Mouse (Mus musculus): ENCODE measurements around the gene Rsph14. TPM values are rescaled to one million over a fixed set of nuclear protein-coding genes. Genes with fewer than 3 reads are reported as not detected.
"Not testable (repeated sequence)": the region's sequence is repeated elsewhere in the genome, so short reads cannot be mapped to it uniquely, and the experiment has no call there.

Rsph14 gene
- total RNA-seq, 2 experiments from 2014 or later = 0.68 to 0.87 TPM

DNA sequence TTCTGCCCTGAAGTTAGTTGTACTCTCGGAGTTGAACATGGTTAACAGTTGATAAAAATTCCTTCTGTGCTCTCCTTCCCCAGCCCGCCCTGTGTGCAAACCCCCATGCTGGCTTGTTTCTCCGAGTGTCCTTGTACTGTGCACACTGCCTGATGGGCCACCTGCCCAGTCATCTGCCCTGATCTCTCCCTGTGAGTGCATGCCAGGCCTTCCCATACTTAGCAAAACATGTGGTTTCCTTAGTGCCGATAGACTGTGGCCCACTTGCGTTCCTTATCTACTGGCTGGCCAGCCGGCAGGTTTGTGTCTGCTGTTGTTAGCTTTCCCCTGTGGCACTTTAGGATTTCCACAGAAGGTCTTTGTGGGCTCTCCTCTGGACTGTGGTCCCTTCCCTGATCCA lies 21.7 kb upstream of the Rsph14 start:
- no peak for DNase-seq (ENCODE audit: low spot score in 2 of 2)

GRCm38 (mm10) chr10:75053655-75054054 lies 21.3 kb upstream of the Rsph14 start:
- no peak for DNase-seq (ENCODE audit: low spot score in 2 of 2)

DNA sequence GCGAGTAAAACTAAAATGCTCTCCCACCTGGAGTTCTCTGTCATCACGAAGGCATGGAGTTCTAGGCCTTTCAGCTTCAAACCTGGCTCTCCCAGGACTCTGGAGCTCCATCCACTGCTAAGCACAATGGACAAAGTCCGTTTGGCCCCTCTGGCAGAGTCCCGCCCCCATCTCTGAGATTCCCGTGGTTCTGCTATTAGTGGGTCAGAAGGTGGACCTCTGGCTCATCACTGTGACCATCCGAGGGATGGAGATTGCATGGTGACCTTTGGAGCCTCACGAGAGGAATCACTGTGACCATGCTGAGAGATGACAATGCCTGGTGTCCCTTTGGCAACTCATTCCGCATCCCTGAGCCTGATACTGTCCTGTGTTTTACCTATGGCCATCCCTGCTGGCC lies 20.5 kb upstream of the Rsph14 start:
- no peak for DNase-seq (ENCODE audit: low spot score in 2 of 2)

- DNase-seq (ENCODE audit: low spot score in 2 of 2) = no peak
Observed at GRCm38 (mm10) chr10:75051364-75052074, 19.1 kb upstream of the Rsph14 start.

GRCm38 (mm10) chr10:75048711-75049110 lies 16.3 kb upstream of the Rsph14 start:
- no peak for DNase-seq (ENCODE audit: low spot score in 2 of 2)

DNA sequence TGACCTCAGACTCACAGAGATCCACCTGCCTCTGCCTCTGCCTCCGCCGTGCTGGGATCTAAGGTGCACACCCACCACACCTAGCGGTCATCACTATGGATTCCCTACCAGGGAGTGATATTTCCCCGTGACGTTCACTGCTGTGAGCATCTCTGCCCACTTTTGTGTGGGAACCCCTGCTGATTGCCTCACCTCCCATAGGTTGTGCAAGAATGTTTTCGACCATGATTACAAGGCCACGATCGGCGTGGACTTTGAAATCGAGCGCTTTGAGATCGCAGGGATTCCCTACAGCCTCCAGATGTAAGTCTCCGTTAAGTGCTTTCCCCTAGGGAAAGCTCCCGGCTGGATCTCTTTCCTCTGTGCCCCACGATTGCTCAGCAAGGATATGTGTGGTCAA lies 13.4 kb upstream of the Rsph14 start:
- DNase-seq (ENCODE audit: low spot score in 2 of 2) = no peak

DNA sequence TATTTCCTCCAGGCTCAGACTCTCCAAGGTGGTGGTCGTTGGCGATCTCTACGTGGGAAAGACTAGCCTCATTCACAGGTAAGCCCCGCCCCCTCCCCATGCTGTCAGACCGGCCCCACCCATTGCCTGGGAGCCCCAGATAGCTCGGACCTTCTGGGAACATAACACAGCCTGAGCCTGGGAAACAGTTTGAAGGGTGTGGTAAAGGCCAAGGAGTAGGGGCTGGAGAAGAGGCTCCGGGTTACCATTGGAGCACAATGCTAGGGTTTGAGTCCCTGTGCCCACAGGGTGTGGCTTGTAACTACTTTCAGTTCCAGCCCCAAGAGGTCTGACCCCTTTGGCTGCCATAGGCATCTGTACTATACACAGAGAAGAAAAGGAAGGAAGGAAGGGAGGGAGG lies 12.1 kb upstream of the Rsph14 start:
- no peak for DNase-seq (ENCODE audit: low spot score in 2 of 2)

GRCm38 (mm10) chr10:75042060-75042459 lies 9.7 kb upstream of the Rsph14 start:
- not testable (repeated sequence) for DNase-seq (ENCODE audit: low spot score in 2 of 2)

GRCm38 (mm10) chr10:75036883-75037379 lies 4.5 kb upstream of the Rsph14 start, which contains the start of gene Rab36:
Gene Rab36, plus strand, starts transcription at chr10:75037058.
- DNase-seq (ENCODE audit: low spot score in 2 of 2) = peak; percentile 90 to 95

GRCm38 (mm10) chr10:75031345-75032114 lies 856 bp downstream of the Rsph14 start:
- no peak for DNase-seq (ENCODE audit: low spot score in 2 of 2)

DNA sequence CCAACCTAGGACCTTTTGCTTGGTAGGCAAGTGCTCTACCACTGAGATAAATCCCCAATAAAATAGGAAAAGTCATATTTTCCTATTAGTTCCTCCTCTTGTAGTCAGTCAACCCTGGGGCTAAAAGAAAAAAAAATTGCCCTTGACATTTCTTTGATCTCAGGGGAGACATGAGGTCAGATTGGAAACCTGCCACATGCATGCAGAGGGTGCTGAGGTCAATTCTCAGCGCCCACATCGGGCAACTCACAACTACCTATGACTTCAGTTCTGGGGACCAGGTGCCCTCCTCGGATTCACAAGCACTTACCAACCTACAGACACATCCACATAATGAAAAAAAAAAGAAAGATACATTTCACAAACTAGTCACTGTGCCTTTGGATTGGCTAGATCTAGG lies 2.2 kb downstream of the Rsph14 start:
- DNase-seq (ENCODE audit: low spot score in 2 of 2) = no peak

GRCm38 (mm10) chr10:75029677-75030076 lies 2.7 kb downstream of the Rsph14 start:
- DNase-seq (ENCODE audit: low spot score in 2 of 2) = no peak

DNA sequence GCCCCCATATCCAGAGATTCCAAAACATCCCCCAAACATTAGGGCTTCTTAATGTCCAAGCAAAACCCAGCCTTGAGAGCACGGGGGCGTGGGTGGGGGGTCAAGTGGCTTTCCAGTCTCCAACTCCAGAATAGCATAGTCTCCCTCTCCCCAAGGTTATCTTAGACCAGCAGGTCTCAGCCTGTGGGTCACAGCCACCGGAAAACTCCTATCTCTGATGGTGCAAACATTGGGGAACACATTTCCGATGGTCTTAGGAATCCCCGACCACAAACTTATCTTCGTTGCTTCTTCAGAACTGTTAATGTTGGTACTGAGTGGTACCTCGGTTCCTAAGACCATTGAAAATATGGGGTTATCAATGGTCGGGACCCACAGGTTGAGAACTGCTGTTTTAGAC lies 3.6 kb downstream of the Rsph14 start:
- DNase-seq (ENCODE audit: low spot score in 2 of 2) = no peak

- DNase-seq (ENCODE audit: low spot score in 2 of 2) = no peak
Observed at GRCm38 (mm10) chr10:75026491-75026890, 5.9 kb downstream of the Rsph14 start.

- DNase-seq (ENCODE audit: low spot score in 2 of 2) = peak; percentile 74 to 88
Observed at GRCm38 (mm10) chr10:75021138-75021537, 11.2 kb downstream of the Rsph14 start.

DNA sequence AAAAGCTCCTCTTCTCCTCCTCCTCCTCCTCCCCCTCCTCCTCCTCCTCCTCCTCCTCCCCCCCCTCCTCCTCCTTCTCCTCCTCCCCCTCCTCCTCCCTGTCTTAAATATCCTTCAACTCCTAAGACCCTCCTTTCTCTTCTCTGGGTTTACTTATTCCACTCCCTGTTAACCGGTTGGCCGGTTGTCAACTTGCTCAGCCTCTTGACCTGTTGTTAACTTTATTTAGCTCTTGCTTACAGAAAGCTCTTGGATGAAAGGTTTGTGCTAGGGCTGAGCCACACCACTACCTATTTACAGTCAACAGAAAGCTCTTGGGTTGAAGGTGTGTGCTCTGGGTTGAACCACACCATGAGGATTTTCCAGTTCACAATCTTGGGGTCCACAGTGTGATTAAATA lies 12.1 kb downstream of the Rsph14 start:
- DNase-seq (ENCODE audit: low spot score in 2 of 2) = no peak

GRCm38 (mm10) chr10:75016481-75016880 lies 15.9 kb downstream of the Rsph14 start:
- DNase-seq (ENCODE audit: low spot score in 2 of 2) = no peak

DNA sequence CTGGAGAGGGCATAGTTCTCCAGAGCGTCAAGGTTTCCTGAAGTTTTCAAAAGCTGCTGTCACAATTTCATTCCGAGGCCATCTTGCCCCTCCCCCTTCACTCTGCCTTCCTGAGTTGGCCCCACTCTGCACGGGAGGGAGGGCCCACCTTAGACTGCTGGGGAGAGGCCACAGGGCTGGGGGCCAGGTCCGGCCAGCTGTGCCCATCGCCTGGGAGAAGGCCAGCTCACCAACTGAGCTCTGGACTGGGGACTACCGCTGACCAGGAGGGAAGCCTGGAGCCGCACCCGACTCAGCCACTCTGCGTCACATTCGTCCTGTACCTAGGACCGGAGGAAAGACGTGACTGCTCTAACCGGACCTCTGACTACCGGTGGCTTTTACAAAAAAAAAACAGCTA lies 16.9 kb downstream of the Rsph14 start:
- no peak for DNase-seq (ENCODE audit: low spot score in 2 of 2)

GRCm38 (mm10) chr10:75010704-75011103 lies 21.7 kb downstream of the Rsph14 start:
- peak in 1 of 2 experiments; percentile 74 for DNase-seq (ENCODE audit: low spot score in 2 of 2)

DNA sequence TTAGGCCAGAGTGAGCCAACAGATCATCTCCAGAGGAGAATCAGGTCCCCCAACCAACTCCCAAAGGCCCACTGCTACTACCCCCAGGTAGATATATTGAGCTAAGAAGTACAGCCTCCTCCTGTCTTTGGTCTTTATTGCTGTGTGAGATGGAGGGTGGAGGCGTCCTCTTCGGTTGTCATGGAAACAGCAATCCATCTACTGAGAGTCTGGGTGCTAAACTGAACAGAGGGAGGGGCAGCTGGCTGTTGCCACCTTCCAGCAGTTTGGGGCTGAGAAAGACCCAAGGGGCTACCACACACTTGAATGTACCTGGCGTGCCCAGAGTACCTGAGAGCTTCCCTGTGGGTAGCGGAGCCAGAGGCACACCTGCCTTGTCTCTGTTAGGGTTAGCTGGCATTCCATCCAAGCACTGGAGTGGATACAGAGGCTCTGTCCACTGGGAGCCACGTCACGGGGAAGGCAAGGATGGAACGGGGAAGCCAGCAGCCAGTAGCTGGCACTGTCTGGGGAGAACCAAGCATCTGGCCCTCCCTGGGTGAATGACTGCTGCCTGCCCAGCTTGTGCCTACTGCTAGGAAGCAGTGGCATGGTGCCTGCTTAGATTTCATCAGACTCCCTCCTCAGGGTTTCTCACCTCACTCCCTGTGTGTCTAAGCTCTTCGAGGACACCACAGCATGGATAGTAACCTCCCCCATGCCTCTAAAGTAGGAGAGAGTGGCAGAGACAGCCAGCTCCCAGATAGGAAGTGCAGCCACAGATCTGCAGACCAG lies 25.3 kb downstream of the Rsph14 start:
- DNase-seq (ENCODE audit: low spot score in 2 of 2) = peak; percentile 26 to 63

GRCm38 (mm10) chr10:75004067-75004466 lies 28.3 kb downstream of the Rsph14 start:
- DNase-seq (ENCODE audit: low spot score in 2 of 2) = no peak

DNA sequence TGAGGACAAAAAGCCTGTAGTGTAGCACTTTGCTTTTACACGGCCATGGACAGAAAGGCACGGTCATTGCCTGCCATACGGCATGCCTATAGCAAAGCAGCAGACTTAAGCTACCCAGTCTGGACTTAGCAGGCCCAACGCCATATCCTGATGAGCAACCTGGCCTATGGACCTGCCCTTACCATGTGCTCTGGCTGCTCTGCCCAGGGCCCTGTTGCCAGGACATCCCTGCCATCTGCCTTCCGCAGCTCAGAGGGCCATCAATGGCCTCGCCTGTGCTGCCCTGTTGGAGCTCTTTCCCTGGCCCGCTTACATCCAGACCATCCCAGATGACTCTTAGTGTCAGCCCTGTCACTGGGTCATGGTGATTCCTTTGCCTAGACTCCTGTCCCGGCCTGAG lies 31.0 kb downstream of the Rsph14 start:
- DNase-seq (ENCODE audit: low spot score in 2 of 2) = no peak
